Mouse (Mus musculus) T-helper 1 cell (primary cell): Measurements from ENCODE around the gene Disc1.

Experiments
- in situ Hi-C: fragments of 300-600 bp; cut with MboI, MseI; formaldehyde crosslinking; loops from one replicate; pipeline ENCODE4 v1.15.1; 2025; ENCODE audit warnings: high pct_unique_total_duplicates

Gene Disc1

GRCm38 (mm10) chr8:125221062-125221461 is 167.1 kb downstream of the Disc1 start:
- in situ Hi-C loops = no loop called here

- in situ Hi-C loops = no loop called here
Measured at GRCm38 (mm10) chr8:125223031-125223753, 169.2 kb downstream of the Disc1 start.

GRCm38 (mm10) chr8:125224271-125224699 is 170.3 kb downstream of the Disc1 start:
- in situ Hi-C loops = no loop called here

GRCm38 (mm10) chr8:125225266-125225665 is 171.3 kb downstream of the Disc1 start:
- in situ Hi-C loops = no loop called here

- in situ Hi-C loops = no loop called here
Measured at GRCm38 (mm10) chr8:125226989-125227624, 173.1 kb downstream of the Disc1 start.

GRCm38 (mm10) chr8:125230526-125231131 is 176.6 kb downstream of the Disc1 start:
- in situ Hi-C loops = no loop called here

- in situ Hi-C loops = no loop called here
Measured at GRCm38 (mm10) chr8:125232724-125233123, 178.7 kb downstream of the Disc1 start.

- in situ Hi-C loops = no loop called here
Measured at GRCm38 (mm10) chr8:125235898-125236835, 182.2 kb downstream of the Disc1 start.

GRCm38 (mm10) chr8:125240763-125241162 is 186.8 kb downstream of the Disc1 start:
- in situ Hi-C loops = no loop called here

GRCm38 (mm10) chr8:125242382-125242781 is 188.4 kb downstream of the Disc1 start:
- in situ Hi-C loops = no loop called here

- in situ Hi-C loops = no loop called here
Measured at GRCm38 (mm10) chr8:125242921-125243320, 188.9 kb downstream of the Disc1 start.

GRCm38 (mm10) chr8:125246737-125247292 is 192.8 kb downstream of the Disc1 start:
- in situ Hi-C loops = no loop called here

- in situ Hi-C loops = no loop called here
Measured at GRCm38 (mm10) chr8:125247349-125247748, 193.4 kb downstream of the Disc1 start.

- in situ Hi-C loops = no loop called here
Measured at GRCm38 (mm10) chr8:125252946-125253345, 199.0 kb downstream of the Disc1 start.

- in situ Hi-C loops = no loop called here
Measured at GRCm38 (mm10) chr8:125253505-125254180, 199.6 kb downstream of the Disc1 start.

GRCm38 (mm10) chr8:125254188-125255005 is 200.4 kb downstream of the Disc1 start:
- in situ Hi-C loops = no loop called here

GRCm38 (mm10) chr8:125255006-125255685 is 201.2 kb downstream of the Disc1 start:
- in situ Hi-C loops = no loop called here

- in situ Hi-C loops = no loop called here
Measured at GRCm38 (mm10) chr8:125257660-125258059, 203.7 kb downstream of the Disc1 start.

- in situ Hi-C loops = no loop called here
Measured at GRCm38 (mm10) chr8:125258806-125259500, 205.0 kb downstream of the Disc1 start.
